Mouse (Mus musculus) erythroblast, embryonic 14.5 days (primary cell): Measurements from ENCODE around the gene Kdm1b.

ENCODE experiments used
- GATA1 ChIP-seq: IDR thresholded peaks from 2 replicates; pipeline ENCODE4 v1.6.1; 2012; ENCODE audit warnings: low read length, inconsistent platforms, mixed read lengths
- TAL1 ChIP-seq: IDR thresholded peaks from 3 replicates; pipeline ENCODE4 v1.6.1; 2012; ENCODE audit warnings: low read length, inconsistent platforms, mixed read lengths

DNA sequence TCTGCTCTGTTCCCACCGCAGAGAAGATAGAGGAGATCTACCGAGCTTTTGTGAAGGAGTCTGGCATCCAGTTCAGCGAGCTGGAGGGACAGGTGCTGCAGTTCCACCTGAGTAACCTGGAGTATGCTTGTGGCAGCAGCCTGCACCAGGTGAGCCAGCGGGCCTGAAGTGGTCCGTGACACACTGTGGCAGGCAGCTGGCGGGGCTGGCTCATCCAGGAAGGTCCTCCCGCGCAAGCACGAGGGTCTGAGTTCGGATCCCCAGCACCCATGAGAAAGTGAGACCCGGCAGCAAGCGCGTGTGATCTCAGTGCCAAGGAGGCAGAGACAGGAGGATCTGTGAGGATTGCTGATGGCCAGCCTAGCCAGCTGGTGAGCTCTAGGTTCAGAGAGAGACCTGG, 28.6 kb downstream of the Kdm1b start:
- TF ChIP-seq GATA1: no peak
- TF ChIP-seq TAL1: no peak
